23 mouse cellular contexts compared by ENCODE assay signal in genomic region chr5:62043678-62044077, GRCm38 (mm10).
DNase-seq lines count a peak whose midpoint lies in the region; ATAC-seq and TF ChIP-seq lines count a peak whose summit lies in the region.
"Had no signal": no experiment of that assay in that cellular context is flagged by ENCODE, and none has a peak within 500 bp of the region (broad histone marks: within the 10 kb centered on the region; RNA-seq: fewer than 3 reads in every experiment).

No protein-coding gene starts in this region.

- no peak for TF ChIP-seq CTCF in layer of hippocampus, adult 2 months (conservative IDR thresholded peaks at IDR 0.05)
- no peak for TF ChIP-seq CTCF in brain, embryonic 14.5 days (IDR thresholded peaks at IDR 0.05; ENCODE audit: borderline replicate concordance, extremely low read depth, insufficient read depth, insufficient read length)
- no peak for TF ChIP-seq CTCF in cerebellum, adult 2 months (IDR thresholded peaks at IDR 0.05; ENCODE audit: borderline replicate concordance, insufficient read depth, low read depth, low read length)

- TF ChIP-seq POLR2A in brain, embryonic 14.5 days (IDR thresholded peaks at IDR 0.05; ENCODE audit: borderline replicate concordance, extremely low read depth, insufficient read depth, insufficient read length, poor library complexity, severe bottlenecking), result no peak
- no peak for TF ChIP-seq POLR2A in cerebellum, adult 2 months (IDR thresholded peaks at IDR 0.05; ENCODE audit: borderline replicate concordance, insufficient read depth, low read length)

- DNase-seq in frontal cortex, postnatal 10 days (ENCODE audit: low spot score in 2 of 2), result no peak
- peak; percentile 11 to 23 for DNase-seq in layer of hippocampus, adult 2 months (ENCODE audit: low spot score in 2 of 2)
- DNase-seq in layer of hippocampus, postnatal 10 days (ENCODE audit: low spot score in 2 of 2), result no peak
- DNase-seq in brain, embryonic 14.5 days (ENCODE audit: low read depth), result peak; percentile 25
- DNase-seq in layer of hippocampus, adult 9-11 months, result peak; percentile 11
- DNase-seq in cerebellum, adult 2 months, result no peak
- DNase-seq: adrenal gland, postnatal 14 days; cerebellum, adult 11 months; cerebellum, adult 9-11 months; cerebellum, postnatal 36 days; gastrocnemius, postnatal 10 days; heart, adult 2 months; heart, postnatal 14 days had no signal

- no peaks in the 10 kb centered on the region for H3K27me3 ChIP-seq in cerebellum, adult 2 months (ENCODE audit: control insufficient read depth, insufficient read depth, low read length)
- H3K27me3 ChIP-seq: CH12.LX; embryonic facial prominence, embryonic 13.5 days; forebrain, embryonic 12.5 days; heart, embryonic 15.5 days; intestine, embryonic 15.5 days; Patski had no signal

- H3K4me1 ChIP-seq in cerebellum, adult 2 months (ENCODE audit: control insufficient read depth, insufficient read depth, low read length), result no peaks in the 10 kb centered on the region
- H3K4me1 ChIP-seq: embryonic facial prominence, embryonic 13.5 days; forebrain, embryonic 12.5 days; heart, embryonic 15.5 days; hindbrain, embryonic 10.5 days; intestine, embryonic 15.5 days had no signal

- no peak overlapping the region for H3K27ac ChIP-seq in layer of hippocampus, adult 2 months
- H3K27ac ChIP-seq in cerebellum, adult 2 months (ENCODE audit: insufficient read depth, low read length), result no peak overlapping the region
- H3K27ac ChIP-seq: embryonic facial prominence, embryonic 13.5 days; forebrain, embryonic 12.5 days; heart, adult 2 months; heart, embryonic 15.5 days; hindbrain, embryonic 10.5 days; hindbrain, embryonic 14.5 days; intestine, embryonic 15.5 days had no signal

- 36% methylated on average over 2 of the region's 2 CpGs for WGBS in cerebellum, adult 2 months

- no peak overlapping the region for H3K4me3 ChIP-seq in layer of hippocampus, adult 2 months
- H3K4me3 ChIP-seq in cerebellum, adult 2 months (replicated peaks; ENCODE audit: insufficient read depth, low read depth, low read length), result no peak overlapping the region
- H3K4me3 ChIP-seq: embryonic facial prominence, embryonic 13.5 days; forebrain, embryonic 12.5 days; heart, adult 2 months; heart, embryonic 15.5 days; hindbrain, embryonic 10.5 days; intestine, embryonic 15.5 days had no signal

- peak; percentile 80 for ATAC-seq in frontal cortex, adult (ENCODE audit: low TSS enrichment)
- ATAC-seq: activated CD4-positive, CD25-positive, alpha-beta regulatory T cell, adult 4 months; intestine, embryonic 15.5 days; Patski had no signal

Comparison
In these comparisons a context has a peak if more than half of its experiments do, and no peak if none do; other contexts are left out.
1. DNase-seq: peak in layer of hippocampus, adult 2 months (2 of 2), brain, embryonic 14.5 days (single experiment) and layer of hippocampus, adult 9-11 months (single experiment); none in frontal cortex, postnatal 10 days (0 of 2), layer of hippocampus, postnatal 10 days (0 of 2) and cerebellum, adult 2 months (0 of 2).